Mouse (Mus musculus): Measurements from ENCODE around the gene Adam10. TPM values are rescaled to one million over a fixed set of nuclear protein-coding genes. Genes with fewer than 3 reads are reported as not detected.

Adam10 gene
- polyA plus RNA-seq (2016; fragmentation: Nextera tagmentation; extraction: Ambion mirVana) = 74.7 and 81.4 TPM in 2 replicates

DNA sequence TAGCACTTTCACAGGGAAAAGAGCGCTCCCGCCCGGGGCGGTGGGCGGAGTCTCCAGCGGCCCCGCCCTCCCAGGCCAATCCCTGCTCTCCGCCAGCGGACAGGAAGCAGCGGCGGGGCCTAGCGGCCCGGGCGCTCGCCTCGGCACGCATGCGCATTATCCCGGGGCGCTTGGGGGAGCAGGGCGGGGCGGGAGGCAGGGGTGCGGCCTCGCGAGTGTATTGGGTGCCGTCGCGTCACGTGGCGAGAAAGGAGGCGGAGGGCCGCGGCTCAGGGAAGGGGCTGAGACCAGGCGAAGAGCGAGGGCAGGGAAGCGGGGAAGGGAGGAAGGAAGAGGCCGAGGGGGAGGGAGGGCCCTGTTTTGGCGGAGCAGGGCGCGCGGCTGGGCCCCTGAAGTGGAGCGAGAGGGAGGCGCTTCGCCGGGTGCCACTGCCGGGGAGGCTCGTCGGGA is at the start of gene Adam10:
Gene Adam10 (plus strand): TSS at position 316 of the 450 bp plus-strand sequence.
- Histone ChIP-seq H3K9me3 (no peaks in the 10 kb centered on the region), H3K27ac (peak within 1 kb of the TSS; percentile 96), H3K4me3 (peak within 1 kb of the TSS; percentile 95), H3K4me2 (replicated peaks) (peak within 1 kb of the TSS; percentile 78), H3K27me3 (no peaks in the 10 kb centered on the region), H3K9ac (peak within 1 kb of the TSS; percentile 97), H3K36me3 (no peaks in the 10 kb centered on the region), H3K4me1 (peaks cover 16% of the 10 kb centered on the region)
- peak; percentile 99 for ATAC-seq (ENCODE audit: insufficient number of reproducible peaks, insufficient read depth, low FRiP score, low TSS enrichment)
- under 1% methylated on average over 46 of the region's 48 CpGs for WGBS

GRCm38 (mm10) chr9:70629711-70630110 is 49.1 kb upstream of the Adam10 start:
- no peak overlapping the region for H3K27ac ChIP-seq
- 72% methylated on average over 2 of the region's 2 CpGs for WGBS
- no peaks in the 10 kb centered on the region for H3K27me3 ChIP-seq
- no peak for ATAC-seq (ENCODE audit: insufficient number of reproducible peaks, insufficient read depth, low FRiP score, low TSS enrichment)
- no peak overlapping the region for H3K4me2 ChIP-seq (replicated peaks)
- H3K36me3 ChIP-seq = no peaks in the 10 kb centered on the region
- H3K9me3 ChIP-seq = no peaks in the 10 kb centered on the region
- H3K9ac ChIP-seq = no peak overlapping the region
- no peaks in the 10 kb centered on the region for H3K4me1 ChIP-seq
- no peak overlapping the region for H3K4me3 ChIP-seq

DNA sequence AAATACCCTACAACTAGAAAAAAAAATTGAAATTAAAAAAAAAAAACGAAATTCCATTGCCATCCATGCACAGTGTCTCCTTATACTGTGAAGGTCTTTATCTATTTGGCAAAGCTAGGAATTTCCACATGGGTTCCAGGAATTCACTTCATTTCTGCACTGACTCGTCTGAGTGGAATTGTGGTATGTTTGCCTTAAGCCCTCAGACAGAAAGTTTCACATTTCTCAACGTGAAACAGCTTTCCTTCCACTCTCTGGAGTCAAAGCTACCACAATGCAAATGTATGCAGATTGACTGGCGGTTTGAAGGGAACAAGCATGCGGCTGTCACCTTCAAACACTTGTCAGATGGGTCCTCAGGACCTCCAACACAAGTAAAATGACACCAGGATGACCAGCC is 47.1 kb upstream of the Adam10 start:
- 18% methylated on average over 5 of the region's 5 CpGs for WGBS
- H3K27ac ChIP-seq = no peak overlapping the region

GRCm38 (mm10) chr9:70636748-70637147 is 42.0 kb upstream of the Adam10 start:
- whole genome bisulfite sequencing = 89% methylated on average over 2 of the region's 2 CpGs
- Histone ChIP-seq H3K4me3 (no peak overlapping the region), H3K9ac (no peak overlapping the region)

More for the DNA sequence above, 47.1 kb upstream of the Adam10 start:
- no peak overlapping the region for H3K4me3 ChIP-seq
- no peak for ATAC-seq (ENCODE audit: insufficient number of reproducible peaks, insufficient read depth, low FRiP score, low TSS enrichment)
- no peak overlapping the region for H3K4me2 ChIP-seq (replicated peaks)
- H3K9me3 ChIP-seq = no peaks in the 10 kb centered on the region
- no peak overlapping the region for H3K9ac ChIP-seq
- no peaks in the 10 kb centered on the region for H3K36me3 ChIP-seq
- no peaks in the 10 kb centered on the region for H3K27me3 ChIP-seq
- no peaks in the 10 kb centered on the region for H3K4me1 ChIP-seq

GRCm38 (mm10) chr9:70650260-70650659 is 28.5 kb upstream of the Adam10 start:
- no peak overlapping the region for H3K27ac ChIP-seq
- H3K9me3 ChIP-seq = no peaks in the 10 kb centered on the region
- ATAC-seq (ENCODE audit: insufficient number of reproducible peaks, insufficient read depth, low FRiP score, low TSS enrichment) = no peak
- WGBS = 82% methylated on average over 2 of the region's 2 CpGs
- no peak overlapping the region for H3K9ac ChIP-seq
- H3K4me2 ChIP-seq (replicated peaks) = no peak overlapping the region
- 0 out of 2 replicates have a peak, but pooled peaks cover 4% of the 10 kb centered on the region for H3K4me1 ChIP-seq
- no peaks in the 10 kb centered on the region for H3K27me3 ChIP-seq
- H3K4me3 ChIP-seq = no peak overlapping the region
- H3K36me3 ChIP-seq = no peaks in the 10 kb centered on the region

More at GRCm38 (mm10) chr9:70636748-70637147, 42.0 kb upstream of the Adam10 start:
- no peaks in the 10 kb centered on the region for H3K4me1 ChIP-seq
- H3K27ac ChIP-seq = no peak overlapping the region
- no peaks in the 10 kb centered on the region for H3K27me3 ChIP-seq
- H3K4me2 ChIP-seq (replicated peaks) = no peak overlapping the region
- no peaks in the 10 kb centered on the region for H3K36me3 ChIP-seq
- no peak for ATAC-seq (ENCODE audit: insufficient number of reproducible peaks, insufficient read depth, low FRiP score, low TSS enrichment)
- no peaks in the 10 kb centered on the region for H3K9me3 ChIP-seq

DNA sequence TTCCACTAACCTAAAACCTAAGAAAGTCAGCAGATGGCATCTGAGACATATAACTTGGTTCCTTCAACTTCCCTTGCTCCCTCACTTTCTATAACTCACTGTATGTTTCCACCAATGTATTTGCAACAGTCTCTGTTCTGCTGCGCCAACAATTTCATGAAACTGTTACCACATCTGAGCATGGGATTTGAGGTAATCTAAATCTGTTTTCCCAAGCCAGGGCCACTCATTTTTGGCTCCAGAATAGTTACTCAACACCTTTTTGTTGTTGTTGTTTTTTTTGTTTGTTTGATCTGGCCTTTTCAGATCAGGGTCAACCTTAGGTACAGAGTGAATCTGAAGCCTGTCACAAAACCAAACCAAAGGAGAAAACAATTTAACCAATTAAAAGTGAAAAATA is 27.8 kb upstream of the Adam10 start:
- Histone ChIP-seq H3K9me3 (no peaks in the 10 kb centered on the region), H3K9ac (no peak overlapping the region), H3K4me2 (replicated peaks) (no peak overlapping the region), H3K27ac (no peak overlapping the region), H3K4me1 (0 out of 2 replicates have a peak, but pooled peaks cover 4% of the 10 kb centered on the region), H3K27me3 (no peaks in the 10 kb centered on the region), H3K36me3 (no peaks in the 10 kb centered on the region), H3K4me3 (no peak overlapping the region)
- no peak for ATAC-seq (ENCODE audit: insufficient number of reproducible peaks, insufficient read depth, low FRiP score, low TSS enrichment)
- 88% methylated on average over 1 of the region's 1 CpGs for WGBS

- Histone ChIP-seq H3K36me3 (no peaks in the 10 kb centered on the region), H3K4me2 (replicated peaks) (no peak overlapping the region), H3K9ac (no peak overlapping the region), H3K9me3 (no peaks in the 10 kb centered on the region), H3K4me1 (0 out of 2 replicates have a peak, but pooled peaks cover 4% of the 10 kb centered on the region), H3K27ac (no peak overlapping the region), H3K4me3 (no peak overlapping the region), H3K27me3 (no peaks in the 10 kb centered on the region)
- no peak for ATAC-seq (ENCODE audit: insufficient number of reproducible peaks, insufficient read depth, low FRiP score, low TSS enrichment)
- WGBS = 74% methylated on average over 2 of the region's 2 CpGs
Observed at GRCm38 (mm10) chr9:70652221-70652620, 26.6 kb upstream of the Adam10 start.

- no peak overlapping the region for H3K4me3 ChIP-seq
- ATAC-seq (ENCODE audit: insufficient number of reproducible peaks, insufficient read depth, low FRiP score, low TSS enrichment) = no peak
- no peak overlapping the region for H3K4me2 ChIP-seq (replicated peaks)
- H3K9ac ChIP-seq = no peak overlapping the region
- no peaks in the 10 kb centered on the region for H3K36me3 ChIP-seq
- 0 out of 2 replicates have a peak, but pooled peaks cover 4% of the 10 kb centered on the region for H3K4me1 ChIP-seq
- H3K27ac ChIP-seq = no peak overlapping the region
- H3K9me3 ChIP-seq = no peaks in the 10 kb centered on the region
- WGBS = 88% methylated on average over 2 of the region's 2 CpGs
- no peaks in the 10 kb centered on the region for H3K27me3 ChIP-seq
Observed at GRCm38 (mm10) chr9:70653875-70654274, 24.9 kb upstream of the Adam10 start.

DNA sequence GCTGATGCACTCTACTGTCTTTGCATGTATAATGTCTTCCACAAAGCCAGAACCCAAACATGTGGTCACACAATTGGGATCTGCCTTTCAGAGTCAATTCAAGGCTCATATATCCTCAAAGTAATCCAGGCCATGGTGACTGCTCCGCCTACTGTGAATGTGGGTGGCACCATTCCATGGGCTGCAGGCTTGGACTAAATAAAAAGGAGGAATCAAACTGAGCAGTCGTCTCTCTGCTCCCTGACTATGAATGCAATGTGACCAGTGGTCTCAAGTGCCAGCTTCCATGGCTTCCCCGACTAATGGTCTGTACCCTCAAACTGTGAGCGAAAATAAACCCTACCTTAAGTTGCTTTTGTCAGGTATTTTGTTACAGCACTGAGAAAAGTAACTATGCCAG is 24.3 kb upstream of the Adam10 start:
- H3K4me1 ChIP-seq = 0 out of 2 replicates have a peak, but pooled peaks cover 4% of the 10 kb centered on the region
- no peak overlapping the region for H3K9ac ChIP-seq
- 0 out of 2 replicates have a peak overlapping the region, but pooled peaks have one; percentile 11 for H3K4me2 ChIP-seq (replicated peaks)
- ATAC-seq (ENCODE audit: insufficient number of reproducible peaks, insufficient read depth, low FRiP score, low TSS enrichment) = no peak
- H3K27ac ChIP-seq = no peak overlapping the region
- WGBS = 76% methylated on average over 4 of the region's 4 CpGs
- H3K27me3 ChIP-seq = no peaks in the 10 kb centered on the region
- H3K9me3 ChIP-seq = no peaks in the 10 kb centered on the region
- H3K36me3 ChIP-seq = no peaks in the 10 kb centered on the region
- H3K4me3 ChIP-seq = no peak overlapping the region

DNA sequence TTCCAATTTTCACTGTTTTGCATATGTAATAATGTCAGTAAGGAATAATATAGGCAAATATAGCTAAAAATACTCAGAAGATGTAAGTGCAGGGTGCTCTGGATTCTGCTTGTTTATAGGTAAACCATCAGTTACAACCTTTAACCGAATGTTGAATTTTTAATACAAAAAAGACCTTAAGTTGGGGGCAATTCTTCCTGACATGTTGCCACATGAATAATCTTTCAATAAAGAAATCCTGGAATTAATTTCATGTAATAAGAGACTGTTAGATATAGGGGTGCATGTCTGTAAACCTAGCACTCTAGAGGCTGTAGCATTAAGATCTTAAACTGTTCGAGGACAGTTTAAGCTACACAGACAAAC is 23.1 kb upstream of the Adam10 start:
- Histone ChIP-seq H3K27me3 (no peaks in the 10 kb centered on the region), H3K9me3 (no peaks in the 10 kb centered on the region), H3K4me1 (0 out of 2 replicates have a peak, but pooled peaks cover 4% of the 10 kb centered on the region), H3K36me3 (no peaks in the 10 kb centered on the region), H3K27ac (no peak overlapping the region), H3K4me3 (peak overlapping the region; percentile 86), H3K9ac (no peak overlapping the region), H3K4me2 (replicated peaks) (peak overlapping the region; percentile 95)
- 39% methylated on average over 2 of the region's 2 CpGs for WGBS
- no peak for ATAC-seq (ENCODE audit: insufficient number of reproducible peaks, insufficient read depth, low FRiP score, low TSS enrichment)

GRCm38 (mm10) chr9:70656130-70657007 is 22.4 kb upstream of the Adam10 start, which contains the start of gene Gm10642:
Gm10642 (plus strand) TSS chr9:70656251.
- H3K27me3 ChIP-seq = no peaks in the 10 kb centered on the region
- H3K4me1 ChIP-seq = 0 out of 2 replicates have a peak, but pooled peaks cover 4% of the 10 kb centered on the region
- H3K27ac ChIP-seq = peak within 1 kb of the TSS; percentile 92
- no peaks in the 10 kb centered on the region for H3K36me3 ChIP-seq
- WGBS = under 1% methylated on average over 61 of the region's 72 CpGs
- H3K9ac ChIP-seq = peak within 1 kb of the TSS; percentile 77
- peak within 1 kb of the TSS; percentile 95 for H3K4me2 ChIP-seq (replicated peaks)
- H3K4me3 ChIP-seq = peak within 1 kb of the TSS; percentile 86
- peak; percentile 70 for ATAC-seq (ENCODE audit: insufficient number of reproducible peaks, insufficient read depth, low FRiP score, low TSS enrichment)
- no peaks in the 10 kb centered on the region for H3K9me3 ChIP-seq
